Mouse (Mus musculus) hindbrain, embryonic 12.5 days (tissue): Measurements from ENCODE around the gene Smpd3. TPM values are rescaled to one million over a fixed set of nuclear protein-coding genes. Genes with fewer than 3 reads are reported as not detected.

Experiments used
- ATAC-seq: fragments of 200-750 bp; cut with Nextera tagmentation; 2 replicates; pipeline ENCODE4 v1.8.0; 2017; ENCODE audit warnings: moderate TSS enrichment; ENCODE audit not compliant: low FRiP score
- H3K27ac ChIP-seq: fragments of 300-500 bp; sonication (generic); 2 replicates; pipeline ENCODE4 v1.5.1; 2016; ENCODE audit warnings: mild to moderate bottlenecking
- H3K27me3 ChIP-seq: fragments of 300-500 bp; sonication (generic); 2 replicates; pipeline ENCODE4 v1.6.1; 2016; ENCODE audit warnings: mild to moderate bottlenecking
- H3K36me3 ChIP-seq: fragments of 300-500 bp; sonication (generic); 2 replicates; pipeline ENCODE4 v1.6.1; 2016; ENCODE audit warnings: mild to moderate bottlenecking
- H3K4me1 ChIP-seq: fragments of 300-500 bp; sonication (generic); 2 replicates; pipeline ENCODE4 v1.6.1; 2016
- H3K4me2 ChIP-seq: fragments of 300-500 bp; sonication (generic); replicated peaks from 2 replicates; pipeline ENCODE4 v1.6.1; 2016; ENCODE audit warnings: mild to moderate bottlenecking
- H3K4me3 ChIP-seq: fragments of 300-500 bp; sonication (generic); 2 replicates; pipeline ENCODE4 v1.5.1; 2016; ENCODE audit warnings: mild to moderate bottlenecking
- H3K9ac ChIP-seq: fragments of 300-500 bp; sonication (generic); 2 replicates; pipeline ENCODE4 v1.6.1; 2016; ENCODE audit warnings: mild to moderate bottlenecking, moderate library complexity
- H3K9me3 ChIP-seq: fragments of 300-500 bp; sonication (generic); replicated peaks from 2 replicates; pipeline ENCODE4 v1.6.1; 2016; ENCODE audit warnings: mild to moderate bottlenecking
- WGBS: fragments of 180-500 bp; shearing (Covaris S2); methylation state at CpG from one replicate; pipeline ENCODE4 v1.1.7; 2016; 5-methylcytosine and 5-hydroxymethylcytosine counted together
- polyA plus RNA-seq: library from polyadenylated mRNA; unstranded; fragments of >200 nt; fragmentation: Nextera tagmentation; extraction: Ambion mirVana; gene quantifications from 2 replicates; pipeline ENCODE4 v1.2.1, GENCODE M21; 2016

Gene Smpd3
- polyA plus RNA-seq, 1 experiment from 2014 or later: 29.2 TPM

- ATAC-seq: no peak
- H3K9me3 ChIP-seq: no peaks in the 10 kb centered on the region
- H3K4me3 ChIP-seq: no peak overlapping the region
- H3K27me3 ChIP-seq: no peaks in the 10 kb centered on the region
- H3K4me1 ChIP-seq: no peaks in the 10 kb centered on the region
- WGBS: 97% methylated on average over 5 of the region's 5 CpGs
- peaks cover 72% of the 10 kb centered on the region for H3K36me3 ChIP-seq
- H3K4me2 ChIP-seq: no peak overlapping the region
- H3K9ac ChIP-seq: no peak overlapping the region
- no peak overlapping the region for H3K27ac ChIP-seq
Observed at GRCm38 (mm10) chr8:106237106-106237505, 100.7 kb downstream of the Smpd3 start.

GRCm38 (mm10) chr8:106234567-106235261 is 103.1 kb downstream of the Smpd3 start:
- Histone ChIP-seq H3K27ac (no peak overlapping the region), H3K36me3 (peaks cover 63% of the 10 kb centered on the region), H3K4me1 (no peaks in the 10 kb centered on the region), H3K27me3 (no peaks in the 10 kb centered on the region), H3K9ac (no peak overlapping the region), H3K4me3 (no peak overlapping the region), H3K9me3 (no peaks in the 10 kb centered on the region), H3K4me2 (no peak overlapping the region)
- no peak for ATAC-seq
- WGBS: 93% methylated on average over 17 of the region's 17 CpGs

DNA sequence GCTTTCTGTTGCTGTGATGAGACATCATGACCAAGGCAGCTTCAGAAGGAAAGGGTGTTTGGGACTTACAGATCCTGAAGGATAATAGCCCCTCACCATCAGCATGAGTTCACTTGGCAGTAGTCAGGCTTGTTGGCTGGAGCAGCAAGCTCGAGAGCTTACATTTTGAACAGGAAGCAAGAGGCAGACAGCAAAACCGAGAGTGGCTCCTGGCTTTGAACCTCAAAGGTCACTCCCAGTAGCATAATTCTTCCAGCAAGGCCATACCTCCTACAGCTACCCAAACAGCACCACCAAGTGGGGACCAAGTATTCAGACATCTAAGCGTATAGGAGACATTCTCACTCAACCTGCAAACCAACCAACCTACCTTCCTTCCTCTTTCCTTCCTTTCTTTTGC is 105.0 kb downstream of the Smpd3 start:
- H3K9ac ChIP-seq: no peak overlapping the region
- H3K4me2 ChIP-seq: no peak overlapping the region
- no peaks in the 10 kb centered on the region for H3K9me3 ChIP-seq
- peaks cover 62% of the 10 kb centered on the region for H3K36me3 ChIP-seq
- no peaks in the 10 kb centered on the region for H3K27me3 ChIP-seq
- 76% methylated on average over 3 of the region's 3 CpGs for WGBS
- no peaks in the 10 kb centered on the region for H3K4me1 ChIP-seq
- no peak for ATAC-seq
- H3K4me3 ChIP-seq: no peak overlapping the region
- no peak overlapping the region for H3K27ac ChIP-seq

DNA sequence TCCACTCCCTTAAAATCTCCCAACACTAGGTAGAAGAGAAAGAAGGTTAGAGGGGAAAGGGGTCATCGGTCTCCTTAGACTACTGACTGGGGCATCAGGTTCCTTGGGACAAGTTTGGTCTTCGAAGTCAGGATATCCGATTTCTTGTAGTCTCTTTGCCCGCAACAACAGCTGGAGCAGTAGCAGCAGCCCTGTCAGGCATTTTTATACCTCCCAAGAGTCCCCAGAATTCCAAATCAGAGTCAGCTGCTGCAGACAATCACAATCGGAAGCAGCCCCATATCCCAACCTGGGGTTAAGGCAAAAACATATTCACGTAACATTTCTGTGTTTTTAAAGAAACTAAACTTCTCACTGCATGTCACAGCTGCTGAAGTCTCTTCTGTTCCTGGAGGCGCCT is 106.3 kb downstream of the Smpd3 start:
- WGBS: 84% methylated on average over 7 of the region's 7 CpGs

DNA sequence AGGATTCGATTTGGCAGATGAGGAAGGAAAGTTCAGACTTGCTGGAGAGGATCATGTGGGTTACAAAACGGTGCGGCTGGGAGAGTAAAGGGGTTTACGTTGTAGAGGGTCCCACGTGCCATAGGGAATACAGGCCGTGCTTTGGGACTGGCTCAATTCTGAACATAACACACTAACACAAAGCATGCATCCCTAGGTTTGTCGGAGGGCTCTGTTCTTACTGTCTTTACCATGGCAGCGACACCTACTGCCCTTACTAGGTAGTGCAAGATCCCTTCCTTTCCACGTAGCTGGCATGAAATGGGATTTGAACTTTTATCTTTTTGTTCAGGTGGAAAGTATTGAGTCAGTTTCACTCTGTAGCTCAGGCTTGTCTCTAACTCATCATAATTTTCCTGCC is 111.2 kb downstream of the Smpd3 start:
- Histone ChIP-seq H3K27me3 (no peaks in the 10 kb centered on the region), H3K4me3 (no peak overlapping the region), H3K9ac (no peak overlapping the region), H3K27ac (no peak overlapping the region), H3K4me1 (no peaks in the 10 kb centered on the region), H3K4me2 (no peak overlapping the region), H3K9me3 (no peaks in the 10 kb centered on the region), H3K36me3 (peaks cover 49% of the 10 kb centered on the region)
- ATAC-seq: no peak
- WGBS: 46% methylated on average over 9 of the region's 9 CpGs

More for the DNA sequence above, 106.3 kb downstream of the Smpd3 start:
- H3K4me3 ChIP-seq: no peak overlapping the region
- H3K4me1 ChIP-seq: no peaks in the 10 kb centered on the region
- H3K36me3 ChIP-seq: peaks cover 54% of the 10 kb centered on the region
- no peak overlapping the region for H3K9ac ChIP-seq
- no peak for ATAC-seq
- H3K27me3 ChIP-seq: no peaks in the 10 kb centered on the region
- no peak overlapping the region for H3K4me2 ChIP-seq
- no peak overlapping the region for H3K27ac ChIP-seq
- no peaks in the 10 kb centered on the region for H3K9me3 ChIP-seq

DNA sequence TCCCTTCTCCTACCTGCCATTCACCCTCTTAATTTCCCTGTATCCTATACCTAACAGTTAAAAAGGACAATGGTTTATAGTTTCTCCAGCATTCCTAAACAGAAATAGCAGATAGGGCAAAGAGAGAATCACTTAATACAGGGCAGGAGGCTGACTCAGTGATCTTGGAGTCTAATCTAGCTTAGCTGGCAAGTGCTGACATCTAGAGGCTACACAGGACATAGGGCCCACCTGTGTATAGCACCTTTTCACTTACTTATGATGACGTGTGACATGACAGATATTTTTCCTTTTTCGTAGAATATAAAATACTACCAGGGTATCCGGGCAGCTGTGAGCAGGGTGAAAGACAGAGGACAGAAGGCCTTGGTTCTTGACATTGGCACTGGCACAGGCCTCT is 118.2 kb downstream of the Smpd3 start:
- Histone ChIP-seq H3K9me3 (no peaks in the 10 kb centered on the region), H3K9ac (no peak overlapping the region), H3K4me3 (no peak overlapping the region), H3K4me1 (no peaks in the 10 kb centered on the region), H3K4me2 (no peak overlapping the region), H3K27me3 (no peaks in the 10 kb centered on the region), H3K36me3 (peaks cover 71% of the 10 kb centered on the region), H3K27ac (no peak overlapping the region)
- 93% methylated on average over 3 of the region's 3 CpGs for WGBS
- no peak for ATAC-seq

DNA sequence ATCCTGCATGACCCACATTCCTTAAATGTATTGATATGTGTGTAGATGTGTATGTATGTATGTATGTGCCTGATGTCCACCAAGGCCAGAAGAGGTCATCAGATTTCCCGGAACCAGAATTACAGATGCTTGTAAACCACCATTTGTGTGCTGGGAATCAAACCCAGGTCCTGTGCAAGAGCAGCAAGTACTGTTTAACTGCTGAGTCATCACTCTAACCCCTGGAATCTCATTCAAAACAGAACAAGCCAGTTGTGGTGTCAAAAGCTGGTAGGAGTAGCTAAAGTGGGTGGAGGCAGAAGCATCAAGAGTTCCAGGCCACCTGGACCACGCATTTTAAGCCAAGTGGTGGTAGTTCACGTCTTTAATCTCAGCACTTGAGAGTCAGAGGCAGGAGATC is 123.8 kb downstream of the Smpd3 start:
- H3K4me3 ChIP-seq: no peak overlapping the region
- no peak for ATAC-seq
- H3K27ac ChIP-seq: no peak overlapping the region
- H3K4me1 ChIP-seq: peaks cover 13% of the 10 kb centered on the region
- H3K4me2 ChIP-seq: no peak overlapping the region
- no peak overlapping the region for H3K9ac ChIP-seq
- peaks cover 51% of the 10 kb centered on the region for H3K36me3 ChIP-seq
- H3K9me3 ChIP-seq: no peaks in the 10 kb centered on the region
- 100% methylated on average over 3 of the region's 3 CpGs for WGBS
- no peaks in the 10 kb centered on the region for H3K27me3 ChIP-seq

GRCm38 (mm10) chr8:106211421-106211820 is 126.4 kb downstream of the Smpd3 start:
- Histone ChIP-seq H3K27ac (peak overlapping the region; percentile 95), H3K4me2 (peak overlapping the region; percentile 87), H3K36me3 (peaks cover 47% of the 10 kb centered on the region), H3K9me3 (no peaks in the 10 kb centered on the region), H3K4me1 (peaks cover 13% of the 10 kb centered on the region), H3K27me3 (no peaks in the 10 kb centered on the region), H3K9ac (peak overlapping the region; percentile 88), H3K4me3 (peak overlapping the region; percentile 85)
- WGBS: 6% methylated on average over 13 of the region's 13 CpGs
- ATAC-seq: no peak

DNA sequence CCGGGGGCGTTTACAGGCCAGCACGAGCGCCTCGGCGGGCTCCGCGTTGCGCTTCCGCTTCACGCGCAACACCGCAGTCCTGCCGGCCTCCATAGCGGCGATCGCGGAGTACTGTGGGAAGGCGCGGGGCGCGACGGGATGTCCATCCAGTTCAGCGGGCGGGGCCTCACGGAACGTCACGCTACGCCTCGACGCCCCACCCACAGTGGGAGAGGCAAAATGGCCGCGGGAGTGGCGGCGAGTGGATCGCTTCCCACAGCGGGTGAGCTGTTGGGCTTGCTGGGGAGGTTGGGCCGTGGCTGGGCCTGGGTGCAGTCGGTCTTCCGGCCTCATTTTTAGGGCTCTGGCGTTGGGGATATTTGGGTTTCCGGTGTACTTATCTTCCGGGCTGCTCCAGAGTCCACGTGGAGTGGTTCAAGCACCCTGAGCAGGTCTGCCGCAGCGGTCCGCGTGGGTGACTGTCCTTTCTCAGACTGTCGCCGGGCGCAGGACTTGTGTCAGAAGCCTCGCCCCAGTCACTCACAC is 126.9 kb downstream of the Smpd3 start, which contains the start of the genes Slc7a6os and Prmt7:
Slc7a6os (minus strand) TSS at position 115 of the 525 bp plus-strand sequence.
Prmt7 (plus strand) TSS at position 116 of the 525 bp plus-strand sequence.
- Histone ChIP-seq H3K9me3 (no peaks in the 10 kb centered on the region), H3K4me1 (peaks cover 13% of the 10 kb centered on the region), H3K27ac (peak within 1 kb of the TSS; percentile 95), H3K9ac (peak within 1 kb of the TSS; percentile 88), H3K4me2 (peak within 1 kb of the TSS; percentile 87), H3K27me3 (no peaks in the 10 kb centered on the region), H3K4me3 (peak within 1 kb of the TSS; percentile 85), H3K36me3 (peaks cover 42% of the 10 kb centered on the region)
- ATAC-seq: peak; percentile 99
- under 1% methylated on average over 52 of the region's 52 CpGs for WGBS

- Histone ChIP-seq H3K36me3 (peaks cover 43% of the 10 kb centered on the region), H3K27me3 (no peaks in the 10 kb centered on the region)
- 1% methylated on average over 35 of the region's 35 CpGs for WGBS
Observed at GRCm38 (mm10) chr8:106210035-106210731, 127.6 kb downstream of the Smpd3 start.

More at GRCm38 (mm10) chr8:106210035-106210731, 127.6 kb downstream of the Smpd3 start:
- no peaks in the 10 kb centered on the region for H3K9me3 ChIP-seq
- peak; percentile 77 for ATAC-seq
- H3K4me3 ChIP-seq: peak overlapping the region; percentile 85
- H3K27ac ChIP-seq: peak overlapping the region; percentile 95
- peaks cover 13% of the 10 kb centered on the region for H3K4me1 ChIP-seq
- H3K4me2 ChIP-seq: peak overlapping the region; percentile 87
- peak overlapping the region; percentile 88 for H3K9ac ChIP-seq
